Mouse (Mus musculus) erythroblast, embryonic 14.5 days (primary cell): Measurements from ENCODE around the gene Kcnk13.

ENCODE experiments used
- GATA1 ChIP-seq: IDR thresholded peaks from 2 replicates; pipeline ENCODE4 v1.6.1; 2012; ENCODE audit warnings: low read length, inconsistent platforms, mixed read lengths
- TAL1 ChIP-seq: IDR thresholded peaks from 3 replicates; pipeline ENCODE4 v1.6.1; 2012; ENCODE audit warnings: low read length, inconsistent platforms, mixed read lengths

- no peak for TF ChIP-seq GATA1
- no peak for TF ChIP-seq TAL1
Observed at GRCm38 (mm10) chr12:100106275-100106895, 142.1 kb downstream of the Kcnk13 start.
